Mouse (Mus musculus) bone marrow, adult 2 months (tissue): ENCODE data around the gene Actl11.

Experiments used
- CTCF ChIP-seq: fragments of 200-500 bp; IDR thresholded peaks from 2 replicates; pipeline ENCODE4 v1.5.1; 2011; ENCODE audit warnings: low read length, control low read depth; ENCODE audit not compliant: control insufficient read depth, insufficient read depth
- POLR2A ChIP-seq: fragments of 200-500 bp; IDR thresholded peaks from 2 replicates; pipeline ENCODE4 v1.6.1; 2011; ENCODE audit warnings: low read depth, mild to moderate bottlenecking, control low read depth, low read length, borderline replicate concordance; ENCODE audit not compliant: control insufficient read depth

DNA sequence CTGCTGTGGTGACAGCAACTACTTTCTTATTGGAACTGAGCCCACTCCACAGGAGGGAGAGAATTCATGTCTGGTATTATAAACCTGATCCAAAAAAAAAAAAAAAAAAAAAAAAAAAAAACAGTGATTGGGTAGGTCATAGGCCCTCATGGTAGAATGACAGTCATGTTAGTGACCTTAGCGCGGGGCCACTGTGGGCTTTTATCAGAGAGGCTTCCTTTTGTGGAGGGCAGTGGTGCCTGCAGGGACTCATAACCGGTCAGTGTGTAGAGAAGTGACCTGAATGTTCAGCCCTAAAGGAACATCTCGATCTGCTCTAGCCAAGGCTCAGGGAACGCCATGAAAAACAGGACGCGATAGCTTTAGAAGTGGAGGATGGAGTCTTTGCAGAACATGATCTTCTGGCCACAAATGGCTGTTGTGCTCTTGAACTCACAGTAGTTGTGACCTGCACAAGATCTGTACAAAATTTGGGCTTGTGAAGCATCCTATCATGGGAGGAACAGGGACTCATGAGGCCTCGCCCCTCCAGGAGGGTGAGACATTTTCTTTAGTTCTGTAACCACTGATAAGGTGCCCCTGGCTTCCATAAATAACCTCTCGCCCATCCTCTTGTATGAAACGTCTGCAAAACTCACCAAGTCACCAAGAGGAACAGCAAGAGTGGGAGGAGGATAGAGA lies 46.4 kb downstream of the Actl11 start:
- TF ChIP-seq CTCF (no peak), POLR2A (no peak)
